Comparison of ENCODE assay signal across 8 mouse cellular contexts in the genomic region with DNA sequence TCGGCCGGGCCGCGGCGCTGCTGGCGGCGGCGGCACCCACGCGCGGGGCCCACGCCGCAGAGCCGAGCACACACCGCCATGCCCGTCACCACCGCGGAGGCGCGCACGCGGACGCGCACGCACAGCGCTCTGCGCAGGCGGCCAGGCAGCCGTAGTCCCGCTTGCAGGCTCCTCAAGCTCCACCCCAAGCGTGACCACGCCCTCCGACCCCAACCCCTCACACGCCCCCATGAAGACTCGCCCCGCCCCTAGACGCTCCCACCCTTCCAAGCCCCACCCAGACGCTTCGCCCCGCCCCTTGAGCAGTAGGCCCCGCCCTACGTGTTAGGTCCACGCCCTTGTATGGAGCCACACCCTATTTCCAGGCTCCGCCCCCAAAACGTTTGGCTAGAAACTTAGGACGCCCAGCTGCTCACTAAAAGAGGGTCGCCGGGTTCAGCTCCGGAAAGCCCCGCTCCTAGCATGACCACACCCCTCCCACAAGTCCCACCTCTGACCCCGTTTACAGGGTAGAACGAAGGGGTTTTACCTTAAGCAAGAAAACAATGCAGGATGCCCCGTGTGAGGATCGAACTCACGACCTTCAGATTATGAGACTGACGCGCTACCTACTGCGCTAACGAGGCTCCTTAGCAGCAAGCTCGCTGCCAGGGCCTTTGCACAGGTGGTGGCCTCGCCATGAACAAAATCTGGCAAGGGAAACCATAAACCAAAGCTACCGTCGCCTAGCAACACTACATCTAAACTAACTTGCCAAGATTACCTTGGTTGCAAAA. TPM values are rescaled to one million over a fixed set of nuclear protein-coding genes. Genes with fewer than 3 reads are reported as not detected.
A peak's percentile ranks its signal among the peaks of the same experiment; 100 is the strongest.
DNase-seq lines count a peak whose midpoint lies in the region; ATAC-seq lines count a peak whose summit lies in the region.

Gene Fbxo31 (minus strand): TSS at position 131 of the 776 bp plus-strand sequence.

- peak; percentile 78 for ATAC-seq in megakaryocyte progenitor cell, adult 5-6 weeks (replicated peaks; ENCODE audit: poor library complexity)

- DNase-seq in adipocyte (ENCODE audit: low spot score): peak; percentile 23
- DNase-seq in embryo, embryonic 10 days (ENCODE audit: low spot score): peak; percentile 95
- peak; percentile 96 for DNase-seq in gastrocnemius, postnatal 10 days
- peak; percentile 96 for DNase-seq in induced T-regulatory cell, adult 2 months (ENCODE audit: low read depth)
- peak; percentile 87 to 96 for DNase-seq in left cerebral cortex, adult 9 months (ENCODE audit: low spot score in 2 of 2)
- peak; percentile 93 for DNase-seq in right cerebral cortex, postnatal 14 days
- DNase-seq in urinary bladder, postnatal 36 days (ENCODE audit: low spot score in 2 of 2): peak; percentile 77 to 91

RNA-seq across cellular contexts. Expression of gene Fbxo31, which starts in this region (rescaled TPM):
- total RNA-seq in gastrocnemius, postnatal 10 days (2021): 10 to 100 TPM; 59.6 to 70.3 TPM
- 6.0 and 6.6 TPM in 2 replicates for total RNA-seq in megakaryocyte progenitor cell, adult 5-6 weeks (2015)
- 6.9 and 7.1 TPM in 2 replicates for total RNA-seq in megakaryocyte progenitor cell, adult 5-6 weeks (2017)

Comparison
In these comparisons a context has a peak if more than half of its experiments do, and no peak if none do; other contexts are left out.
1. Peak in every context shown above with its lines: DNase-seq and ATAC-seq.
2. RNA of gene Fbxo31 (total RNA-seq): 59.6 to 70.3 TPM in gastrocnemius, postnatal 10 days; 6.0 to 7.1 TPM in megakaryocyte progenitor cell, adult 5-6 weeks; every median in the first group is over 4 times any median in the second.
3. DNase-seq: peak in every context shown above with its lines; median percentile 96 in gastrocnemius, postnatal 10 days; 96 in induced T-regulatory cell, adult 2 months; 95 in embryo, embryonic 10 days; 93 in right cerebral cortex, postnatal 14 days; 92 in left cerebral cortex, adult 9 months; 84 in urinary bladder, postnatal 36 days; 23 in adipocyte.